Mouse (Mus musculus) liver, embryonic 14.5 days (tissue): ENCODE measurements around the gene Cdr2.

Experiments used
- CTCF ChIP-seq: IDR thresholded peaks from 2 replicates; pipeline ENCODE4 v1.5.1; 2016; ENCODE audit warnings: antibody characterized with exemption, low read depth, control low read depth
- EP300 ChIP-seq: IDR thresholded peaks from 2 replicates; pipeline ENCODE4 v1.6.1; 2016; ENCODE audit warnings: antibody characterized with exemption, low read depth

DNA sequence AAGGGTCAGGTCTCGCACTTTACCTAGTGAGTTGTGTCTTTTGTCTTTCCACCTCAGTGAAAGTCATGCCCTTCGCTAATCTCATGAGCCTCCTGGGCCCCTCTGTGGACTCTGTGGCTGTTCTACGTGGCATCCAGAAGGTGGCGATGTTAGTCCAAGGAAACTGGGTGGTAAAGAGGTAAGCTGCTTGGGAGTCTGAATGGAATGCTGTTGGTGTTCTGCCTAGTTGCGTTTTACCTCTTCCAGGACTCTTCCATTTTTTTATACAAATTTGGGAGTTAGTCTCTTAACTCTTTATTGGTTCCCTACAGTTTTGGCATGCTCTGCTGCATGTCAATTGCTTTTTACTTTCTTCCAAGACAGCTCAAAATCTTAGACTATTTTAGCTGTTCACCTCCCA, 47.4 kb downstream of the Cdr2 start:
- TF ChIP-seq CTCF: peak; percentile 94
- TF ChIP-seq EP300: no peak
